Mouse (Mus musculus): ENCODE data around the gene Timp2.

- TF ChIP-seq CTCF (IDR thresholded peaks at IDR 0.05; ENCODE audit: low read depth) (no peak), EP300 (optimal IDR thresholded peaks at IDR 0.05) (no peak)
These were observed 23.1 kb upstream of the Timp2 start for GRCm38 (mm10) chr11:118378656-118379055.
